Mouse (Mus musculus) cerebellum, postnatal 10 days (tissue): ENCODE data around the gene Ndufb10.

Source experiments
- DNase-seq, 2 experiments: peaks; one replicate each; pipeline ENCODE4 v3.0.0; 2021; ENCODE audit warnings: mixed read lengths in 2 of 2

The Ndufb10 gene

DNA sequence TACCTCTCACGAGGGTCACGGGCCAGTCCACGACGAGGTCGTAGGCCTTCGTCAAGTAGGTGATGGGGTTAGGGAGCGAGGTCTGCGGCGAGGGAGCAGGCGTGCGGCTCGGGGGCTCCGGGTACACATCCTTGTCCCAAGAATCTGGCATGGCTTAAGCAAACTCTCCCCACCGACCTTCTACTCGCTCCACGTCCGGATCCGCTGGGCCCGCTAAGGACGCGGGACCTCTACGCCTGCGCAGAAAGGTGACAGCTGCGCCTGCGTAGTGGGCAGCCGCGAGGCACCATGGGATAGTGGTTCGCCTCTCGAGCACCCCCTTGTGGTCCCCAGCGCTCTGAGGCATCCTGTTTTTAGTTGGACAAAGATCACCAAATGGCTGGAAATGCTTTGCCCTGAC is at the start of gene Ndufb10:
TSS of gene Ndufb10 (minus strand) at position 295 of the 400 bp plus-strand sequence.
- peak; percentile 99 to 100 for DNase-seq

GRCm38 (mm10) chr17:24773241-24773640 is 49.0 kb upstream of the Ndufb10 start:
- no peak for DNase-seq

DNA sequence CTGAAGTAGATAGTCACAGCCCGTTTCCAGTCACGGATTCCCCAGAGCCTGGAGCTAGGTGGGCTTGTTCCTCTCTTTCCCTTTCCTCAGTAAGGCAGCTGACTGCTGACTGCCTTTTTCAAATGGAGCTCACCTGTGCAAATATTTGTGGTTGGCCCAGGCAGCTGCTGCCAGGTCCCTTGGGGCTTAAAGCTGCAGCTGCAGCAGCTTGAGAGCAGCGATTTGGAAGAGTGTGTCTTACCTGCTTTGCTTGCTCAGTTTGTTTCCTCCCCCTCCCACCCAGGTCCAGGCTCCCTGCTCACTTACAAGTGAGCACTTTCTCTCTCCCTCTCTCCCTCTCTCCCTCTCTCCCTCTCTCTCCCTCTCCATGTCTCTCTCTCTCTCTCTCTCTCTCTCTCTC is 44.9 kb upstream of the Ndufb10 start:
- no peak for DNase-seq

- no peak for DNase-seq
These were observed 42.1 kb upstream of the Ndufb10 start for GRCm38 (mm10) chr17:24766266-24766875.

- DNase-seq: peak in 1 of 2 experiments; percentile 25
These were observed 41.0 kb upstream of the Ndufb10 start for GRCm38 (mm10) chr17:24765016-24765905.

- no peak for DNase-seq
These were observed 36.8 kb upstream of the Ndufb10 start for GRCm38 (mm10) chr17:24761121-24761520.

- no peak for DNase-seq
These were observed 33.1 kb upstream of the Ndufb10 start for GRCm38 (mm10) chr17:24757394-24757793.

- no peak for DNase-seq
These were observed 28.4 kb upstream of the Ndufb10 start, which contains the start of gene Hs3st6 for GRCm38 (mm10) chr17:24752415-24753394. TSS of gene Hs3st6 (plus strand) at chr17:24752988.

- DNase-seq: no peak
These were observed 27.2 kb upstream of the Ndufb10 start for GRCm38 (mm10) chr17:24751528-24751927.

DNA sequence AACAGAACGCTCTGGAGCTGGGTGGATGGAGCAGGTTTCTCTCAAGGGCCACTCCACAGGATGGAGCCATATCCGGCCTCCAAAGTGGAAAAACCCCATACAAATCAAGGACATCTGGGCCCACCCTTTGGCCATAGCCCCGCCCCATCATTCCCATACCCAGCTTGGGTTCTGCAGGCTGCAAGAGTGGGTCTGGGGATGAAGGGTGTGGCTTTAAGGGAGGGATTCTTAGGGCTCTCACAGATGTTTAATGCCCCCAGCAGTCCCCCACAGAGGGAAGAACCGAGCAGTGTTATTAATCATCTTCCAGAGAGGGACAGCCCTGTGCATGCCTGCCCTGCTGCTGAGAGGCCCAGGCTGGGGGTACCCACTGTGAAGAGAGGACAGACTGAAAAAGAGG is 22.7 kb upstream of the Ndufb10 start:
- no peak for DNase-seq

DNA sequence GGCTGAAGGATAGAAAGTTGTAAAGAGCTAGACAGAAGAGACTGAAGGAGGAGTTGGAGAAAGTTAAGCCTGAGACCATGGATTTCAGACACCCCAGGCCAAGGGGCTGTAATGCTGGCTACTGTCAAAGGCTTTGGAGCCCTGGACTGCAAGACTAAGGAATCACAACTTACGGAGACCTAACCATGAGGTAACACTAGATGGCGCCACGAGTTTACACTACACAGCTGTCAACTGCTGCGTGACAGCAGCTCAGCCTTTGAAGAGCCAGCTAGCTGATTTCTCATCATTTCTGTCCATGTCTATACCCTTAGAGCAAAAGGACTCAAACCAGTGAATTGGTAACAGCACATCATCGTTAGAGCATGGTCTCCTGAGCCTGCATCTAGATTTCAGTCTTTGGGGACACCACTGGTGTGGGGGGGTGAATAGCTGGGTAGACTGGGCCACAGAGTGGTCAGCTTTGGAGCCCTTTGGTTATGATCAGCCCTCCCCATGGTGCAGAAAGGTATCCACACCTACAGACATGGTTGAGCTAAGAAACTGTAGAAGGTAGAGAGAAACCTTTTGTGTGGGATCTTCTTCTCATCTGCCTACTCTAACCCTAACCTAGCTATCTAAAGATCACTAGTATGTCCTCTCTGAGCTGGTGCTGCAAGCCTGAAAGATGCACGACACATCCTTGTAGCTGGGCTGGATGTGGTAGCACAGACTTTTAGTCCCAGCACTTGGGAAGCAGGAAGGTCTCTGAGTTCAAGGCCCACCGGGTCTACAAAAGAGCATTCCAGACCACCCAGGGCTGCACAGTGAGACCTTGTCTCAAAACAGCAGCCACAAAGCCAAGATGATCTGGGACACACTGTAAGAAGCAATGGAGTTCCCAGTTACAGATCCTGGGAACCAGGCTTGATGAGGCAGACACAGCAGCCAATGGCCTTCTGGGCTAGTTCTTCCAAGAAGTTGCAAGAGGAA is 21.5 kb upstream of the Ndufb10 start:
- DNase-seq: peak; percentile 87 to 89

GRCm38 (mm10) chr17:24744381-24744780 is 20.1 kb upstream of the Ndufb10 start:
- DNase-seq: no peak

DNA sequence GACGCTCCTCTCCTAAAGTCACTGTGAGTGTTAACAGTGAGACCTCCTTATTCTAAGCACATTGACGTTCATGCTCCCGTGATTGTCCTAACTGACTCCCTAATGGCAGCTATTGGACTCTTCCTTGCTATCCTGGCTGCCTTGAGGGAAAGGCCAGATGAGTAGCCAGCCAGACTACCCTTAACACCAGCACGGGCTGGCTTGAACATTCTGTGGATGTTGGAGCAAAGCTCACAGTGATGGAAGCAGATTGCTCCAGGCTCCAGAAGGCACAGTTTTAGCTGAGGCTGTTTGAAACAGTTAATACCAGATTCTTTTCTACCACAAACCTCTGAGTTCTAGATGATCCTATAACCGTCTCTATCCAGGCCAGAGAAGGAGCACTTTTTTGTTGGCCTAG is 19.6 kb upstream of the Ndufb10 start:
- DNase-seq: no peak

DNA sequence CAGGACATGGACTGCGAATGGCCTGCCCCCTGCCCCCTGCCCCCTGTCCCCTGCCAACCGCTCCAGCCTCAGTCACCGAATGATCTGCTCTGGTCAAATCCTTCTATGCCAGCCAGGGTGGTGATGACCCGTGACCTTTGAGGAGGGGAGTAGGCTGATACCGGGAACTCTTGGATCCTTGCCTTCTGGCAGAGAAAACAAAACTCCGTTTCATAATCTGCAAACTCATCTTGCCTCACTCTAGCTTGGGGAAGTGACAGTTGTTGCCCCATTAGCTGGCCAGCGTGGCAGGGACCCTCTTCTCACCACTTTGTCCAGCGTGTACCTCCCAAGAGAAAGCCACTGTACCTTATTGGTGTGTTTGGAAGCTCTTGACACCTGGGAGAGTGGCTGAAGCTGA is 18.0 kb upstream of the Ndufb10 start:
- DNase-seq: no peak

GRCm38 (mm10) chr17:24739926-24740325 is 15.6 kb upstream of the Ndufb10 start:
- no peak for DNase-seq

GRCm38 (mm10) chr17:24738238-24738637 is 14.0 kb upstream of the Ndufb10 start:
- no peak for DNase-seq

- no peak for DNase-seq
These were observed 13.0 kb upstream of the Ndufb10 start for GRCm38 (mm10) chr17:24737135-24737810.

- DNase-seq: peak; percentile 93 to 96
These were observed 12.2 kb upstream of the Ndufb10 start, which contains the start of gene Msrb1 for GRCm38 (mm10) chr17:24736330-24737051. TSS of gene Msrb1 (plus strand) at chr17:24736642.

GRCm38 (mm10) chr17:24735446-24735845 is 11.2 kb upstream of the Ndufb10 start:
- no peak for DNase-seq

DNA sequence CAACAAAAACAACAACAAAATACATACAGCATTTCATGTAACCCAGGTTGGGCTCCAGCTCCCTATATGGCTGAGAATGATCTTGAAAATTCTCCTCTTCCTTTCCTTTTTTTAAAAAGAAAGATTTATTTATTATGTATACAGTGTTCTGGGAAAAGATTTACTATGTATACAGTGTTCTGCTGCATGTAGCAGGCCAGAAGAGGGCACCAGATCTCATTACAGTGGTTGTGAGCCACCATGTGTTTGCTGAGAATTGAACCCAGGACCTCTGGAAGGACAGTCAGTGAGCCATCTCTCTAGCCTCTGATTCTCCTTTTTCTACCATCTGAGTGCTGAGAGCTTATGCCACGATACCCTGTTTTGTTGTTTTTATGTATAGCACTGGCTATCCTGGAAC is 10.2 kb upstream of the Ndufb10 start:
- DNase-seq: no peak
